Mouse (Mus musculus): Measurements from ENCODE around the gene Rlbp1. TPM values are rescaled to one million over a fixed set of nuclear protein-coding genes. Genes with fewer than 3 reads are reported as not detected.

Gene Rlbp1
- polyA plus RNA-seq, 1 experiment from 2014 or later: 29.2 TPM

DNA sequence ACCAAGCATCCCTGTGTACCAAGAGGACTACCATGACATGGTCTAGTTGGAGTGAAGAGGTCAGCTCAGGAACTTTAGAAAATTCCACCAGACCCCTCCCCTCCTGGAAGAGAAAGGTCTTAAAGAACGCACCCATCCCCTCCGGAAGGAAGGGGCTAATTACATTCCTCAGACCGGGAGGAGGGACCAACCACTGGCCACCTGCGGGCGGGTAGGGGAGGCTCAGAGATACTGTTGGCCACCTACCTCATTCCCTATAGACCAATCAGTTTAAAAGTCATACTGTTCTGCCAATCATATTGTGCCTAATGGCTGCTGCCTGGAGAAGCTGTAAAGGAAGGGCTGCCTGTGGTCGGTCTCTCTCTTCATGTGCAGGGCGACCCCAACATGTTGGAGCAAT lies 1.1 kb upstream of the Rlbp1 start:
- H3K9ac ChIP-seq (ENCODE audit: low read depth, low read length): no peak overlapping the region
- H3K36me3 ChIP-seq (ENCODE audit: control insufficient read depth, insufficient read depth, low read length): no peaks in the 10 kb centered on the region
- no peak overlapping the region for H3K4me3 ChIP-seq (ENCODE audit: low read length)
- no peaks in the 10 kb centered on the region for H3K27me3 ChIP-seq (replicated peaks; ENCODE audit: control insufficient read depth, insufficient read depth, low read length)
- H3K9me3 ChIP-seq (ENCODE audit: control insufficient read depth, low read length): no peaks in the 10 kb centered on the region
- 59% methylated on average over 7 of the region's 7 CpGs for WGBS
- no peak for ATAC-seq
- H3K4me2 ChIP-seq (ENCODE audit: low read length): no peak overlapping the region
- H3K4me1 ChIP-seq (ENCODE audit: control insufficient read depth, insufficient read depth, low read depth, low read length): peaks cover 9% of the 10 kb centered on the region
- H3K27ac ChIP-seq (ENCODE audit: low read depth, low read length): no peak overlapping the region

DNA sequence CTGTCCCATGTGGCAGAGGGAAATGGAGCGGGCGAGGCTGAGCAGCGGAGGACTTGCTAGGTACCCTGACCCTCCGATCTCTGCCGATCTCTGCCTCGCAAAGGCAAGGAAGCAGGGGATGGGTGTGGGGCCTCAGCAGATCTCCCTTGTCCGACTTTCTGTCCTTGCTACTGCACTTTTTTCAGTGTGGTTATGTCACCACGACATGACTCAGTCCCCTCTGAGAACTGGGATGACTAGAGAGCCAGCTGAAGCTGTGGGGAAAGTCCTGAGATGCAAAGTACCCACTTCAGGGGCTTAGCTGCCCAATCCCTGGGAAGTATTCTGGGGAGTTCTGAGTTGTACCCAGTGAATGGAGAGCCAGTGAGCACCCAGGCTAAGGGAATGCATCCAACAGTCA lies 292 bp upstream of the Rlbp1 start:
- H3K27me3 ChIP-seq (replicated peaks; ENCODE audit: control insufficient read depth, insufficient read depth, low read length): no peaks in the 10 kb centered on the region
- 70% methylated on average over 8 of the region's 8 CpGs for WGBS
- H3K9ac ChIP-seq (ENCODE audit: low read depth, low read length): no peak overlapping the region; the same call in 1 of the 2 replicates
- no peaks in the 10 kb centered on the region for H3K9me3 ChIP-seq (ENCODE audit: control insufficient read depth, low read length)
- peak overlapping the region; percentile 72; the same call in 1 of the 2 replicates for H3K27ac ChIP-seq (ENCODE audit: low read depth, low read length)
- no peaks in the 10 kb centered on the region for H3K36me3 ChIP-seq (ENCODE audit: control insufficient read depth, insufficient read depth, low read length)
- peaks cover 6% of the 10 kb centered on the region for H3K4me1 ChIP-seq (ENCODE audit: control insufficient read depth, insufficient read depth, low read depth, low read length)
- no peak overlapping the region for H3K4me2 ChIP-seq (ENCODE audit: low read length)
- ATAC-seq: no peak
- no peak overlapping the region for H3K4me3 ChIP-seq (ENCODE audit: low read length)

DNA sequence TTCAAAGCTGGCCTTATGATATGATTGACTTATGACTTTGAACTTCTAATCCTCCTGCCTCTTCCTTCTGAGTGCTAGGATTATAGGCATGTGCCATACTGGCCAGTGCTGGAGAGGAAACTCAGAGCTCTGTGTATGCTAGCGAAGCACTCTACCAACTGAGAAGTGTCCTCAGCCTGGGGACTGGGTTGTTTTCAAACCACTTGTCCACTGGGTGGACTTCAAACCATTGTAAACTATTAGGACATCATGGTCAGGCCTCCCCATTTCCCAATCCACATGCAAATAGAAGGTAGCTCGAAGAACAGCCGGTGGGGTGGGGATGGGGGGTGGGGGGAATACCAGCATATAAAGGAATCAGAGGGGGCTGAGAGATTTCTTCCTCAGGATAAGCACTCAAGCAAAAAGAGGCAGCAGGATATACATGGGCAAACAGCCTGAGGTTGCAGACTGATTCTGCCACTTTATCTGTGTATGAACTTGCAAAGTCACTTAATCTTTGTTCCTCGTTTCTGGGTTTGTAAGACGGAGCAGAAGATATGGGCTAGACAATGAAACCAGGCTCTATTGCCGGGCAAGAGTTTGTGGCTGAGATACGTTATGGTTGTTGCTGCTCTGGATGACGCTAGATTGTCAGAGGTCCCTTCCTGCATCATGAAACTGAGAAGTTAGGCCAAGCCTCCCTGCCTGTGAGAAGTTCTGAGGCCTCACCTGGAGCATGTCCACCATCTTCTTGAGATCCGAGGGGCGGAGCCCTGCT lies 10.2 kb downstream of the Rlbp1 start:
- no peak for ATAC-seq
- H3K36me3 ChIP-seq (ENCODE audit: control insufficient read depth, insufficient read depth, low read length): no peaks in the 10 kb centered on the region
- no peaks in the 10 kb centered on the region for H3K27me3 ChIP-seq (replicated peaks; ENCODE audit: control insufficient read depth, insufficient read depth, low read length)
- no peak overlapping the region for H3K9ac ChIP-seq (ENCODE audit: low read depth, low read length)
- WGBS: 93% methylated on average over 10 of the region's 10 CpGs
- H3K9me3 ChIP-seq (ENCODE audit: control insufficient read depth, low read length): no peaks in the 10 kb centered on the region
- no peak overlapping the region for H3K4me3 ChIP-seq (ENCODE audit: low read length)
- H3K27ac ChIP-seq (ENCODE audit: low read depth, low read length): no peak overlapping the region
- no peak overlapping the region for H3K4me2 ChIP-seq (ENCODE audit: low read length)
- H3K4me1 ChIP-seq (ENCODE audit: control insufficient read depth, insufficient read depth, low read depth, low read length): no peaks in the 10 kb centered on the region

DNA sequence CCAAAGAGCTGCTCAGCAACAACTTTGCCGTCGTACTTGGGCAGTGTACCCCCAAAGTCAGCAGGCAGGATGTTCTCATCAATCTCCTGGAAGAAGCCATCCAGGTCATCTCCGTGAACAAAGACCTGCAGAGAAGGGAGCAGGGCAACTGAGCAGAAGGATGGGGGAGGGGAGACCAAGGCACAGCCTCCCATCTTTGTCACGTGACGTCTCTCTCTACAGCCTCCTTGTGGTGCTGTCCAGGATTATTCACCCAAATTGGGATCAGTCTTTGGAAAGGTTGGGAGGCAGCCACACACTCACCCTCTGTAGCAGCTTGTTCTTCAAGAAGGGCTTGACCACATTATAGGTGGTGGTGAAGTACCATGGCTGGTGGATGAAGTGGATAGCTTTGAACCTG lies 11.3 kb downstream of the Rlbp1 start:
- WGBS: 70% methylated on average over 5 of the region's 5 CpGs

DNA sequence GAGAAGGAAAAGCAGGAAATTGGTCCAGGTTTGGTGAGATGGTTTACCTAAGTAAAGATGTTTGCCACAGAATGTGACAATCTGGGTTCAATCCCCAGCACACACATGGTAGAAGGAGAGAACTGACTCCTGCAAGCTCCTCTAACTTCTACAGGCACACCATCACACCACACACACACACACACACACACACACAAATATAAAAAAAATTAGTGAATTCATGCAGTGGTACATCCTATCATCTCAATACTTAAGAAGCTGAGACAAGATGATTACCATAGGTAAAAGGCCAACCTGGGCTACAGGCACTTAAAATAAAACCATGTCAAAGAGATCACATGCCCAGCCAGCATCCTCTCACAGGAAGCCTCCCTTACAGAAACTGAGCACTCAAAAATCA lies 12.8 kb downstream of the Rlbp1 start:
- H3K4me2 ChIP-seq (ENCODE audit: low read length): no peak overlapping the region
- H3K27me3 ChIP-seq (replicated peaks; ENCODE audit: control insufficient read depth, insufficient read depth, low read length): no peaks in the 10 kb centered on the region
- no peak for ATAC-seq
- H3K36me3 ChIP-seq (ENCODE audit: control insufficient read depth, insufficient read depth, low read length): no peaks in the 10 kb centered on the region
- no peak overlapping the region for H3K4me3 ChIP-seq (ENCODE audit: low read length)
- no peaks in the 10 kb centered on the region for H3K4me1 ChIP-seq (ENCODE audit: control insufficient read depth, insufficient read depth, low read depth, low read length)
- no peak overlapping the region for H3K27ac ChIP-seq (ENCODE audit: low read depth, low read length)
- H3K9me3 ChIP-seq (ENCODE audit: control insufficient read depth, low read length): no peaks in the 10 kb centered on the region
- no peak overlapping the region for H3K9ac ChIP-seq (ENCODE audit: low read depth, low read length)

More for the DNA sequence above, 11.3 kb downstream of the Rlbp1 start:
- Histone ChIP-seq H3K36me3 (ENCODE audit: control insufficient read depth, insufficient read depth, low read length) (no peaks in the 10 kb centered on the region), H3K9me3 (ENCODE audit: control insufficient read depth, low read length) (no peaks in the 10 kb centered on the region), H3K4me2 (ENCODE audit: low read length) (no peak overlapping the region), H3K4me3 (ENCODE audit: low read length) (no peak overlapping the region), H3K4me1 (ENCODE audit: control insufficient read depth, insufficient read depth, low read depth, low read length) (no peaks in the 10 kb centered on the region), H3K27ac (ENCODE audit: low read depth, low read length) (no peak overlapping the region), H3K27me3 (replicated peaks; ENCODE audit: control insufficient read depth, insufficient read depth, low read length) (no peaks in the 10 kb centered on the region), H3K9ac (ENCODE audit: low read depth, low read length) (no peak overlapping the region)
- ATAC-seq: no peak

DNA sequence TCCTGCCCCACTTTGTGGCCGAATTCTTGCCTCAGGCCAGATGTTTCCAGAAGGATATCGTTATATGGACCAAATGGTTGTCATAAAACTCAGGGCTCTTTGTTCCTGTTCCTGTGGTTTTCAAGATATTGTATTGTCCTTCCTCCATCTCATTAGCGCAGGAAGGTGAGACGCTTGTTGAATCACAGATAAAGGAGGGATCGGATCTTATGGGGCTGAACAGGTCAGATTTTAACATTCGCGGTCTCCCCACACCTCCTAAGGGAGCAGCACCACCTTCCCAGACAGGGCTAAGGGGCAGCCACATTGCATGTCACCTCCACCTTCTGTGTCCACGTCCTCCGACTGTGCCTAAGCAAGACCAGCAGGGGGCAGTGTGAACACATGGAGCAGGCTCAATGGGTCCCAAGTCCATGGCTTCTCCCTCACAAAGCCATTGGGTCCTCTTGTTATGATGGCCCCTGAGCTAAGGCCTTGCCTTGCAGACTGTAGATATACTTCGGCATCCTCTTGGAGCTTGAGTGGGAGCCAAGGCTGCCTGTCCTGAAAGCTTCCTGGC lies 15.4 kb downstream of the Rlbp1 start:
- no peaks in the 10 kb centered on the region for H3K4me1 ChIP-seq (ENCODE audit: control insufficient read depth, insufficient read depth, low read depth, low read length)
- ATAC-seq: peak; percentile 82
- 56% methylated on average over 10 of the region's 10 CpGs for WGBS
- H3K27me3 ChIP-seq (replicated peaks; ENCODE audit: control insufficient read depth, insufficient read depth, low read length): no peaks in the 10 kb centered on the region
- no peak overlapping the region for H3K4me3 ChIP-seq (ENCODE audit: low read length)
- H3K4me2 ChIP-seq (ENCODE audit: low read length): no peak overlapping the region
- H3K27ac ChIP-seq (ENCODE audit: low read depth, low read length): no peak overlapping the region
- no peaks in the 10 kb centered on the region for H3K36me3 ChIP-seq (ENCODE audit: control insufficient read depth, insufficient read depth, low read length)
- H3K9me3 ChIP-seq (ENCODE audit: control insufficient read depth, low read length): no peaks in the 10 kb centered on the region
- H3K9ac ChIP-seq (ENCODE audit: low read depth, low read length): no peak overlapping the region

DNA sequence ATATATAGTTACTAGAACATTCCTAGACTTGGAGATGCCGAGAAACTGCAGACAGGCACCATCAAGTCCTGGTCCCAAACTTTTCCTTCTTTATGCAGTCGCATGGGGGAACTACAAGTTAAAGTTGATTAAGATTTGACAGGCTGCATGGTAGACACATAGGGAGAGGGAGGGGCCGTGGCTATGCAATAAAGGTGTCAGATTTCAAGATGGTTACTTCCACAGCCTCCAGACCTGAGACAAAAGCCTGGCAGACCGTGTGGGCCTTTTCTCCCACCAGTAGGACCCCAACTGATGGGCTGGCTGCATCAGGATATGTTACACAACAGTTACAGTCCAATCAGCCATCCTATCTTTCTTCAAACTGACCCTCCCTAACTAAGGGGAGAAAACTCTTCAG lies 17.4 kb downstream of the Rlbp1 start:
- Histone ChIP-seq H3K36me3 (ENCODE audit: control insufficient read depth, insufficient read depth, low read length) (no peaks in the 10 kb centered on the region), H3K9me3 (ENCODE audit: control insufficient read depth, low read length) (no peaks in the 10 kb centered on the region), H3K4me2 (ENCODE audit: low read length) (no peak overlapping the region), H3K4me1 (ENCODE audit: control insufficient read depth, insufficient read depth, low read depth, low read length) (no peaks in the 10 kb centered on the region), H3K4me3 (ENCODE audit: low read length) (no peak overlapping the region), H3K27me3 (replicated peaks; ENCODE audit: control insufficient read depth, insufficient read depth, low read length) (no peaks in the 10 kb centered on the region), H3K27ac (ENCODE audit: low read depth, low read length) (no peak overlapping the region), H3K9ac (ENCODE audit: low read depth, low read length) (no peak overlapping the region)
- ATAC-seq: no peak
- WGBS: 39% methylated on average over 4 of the region's 4 CpGs

DNA sequence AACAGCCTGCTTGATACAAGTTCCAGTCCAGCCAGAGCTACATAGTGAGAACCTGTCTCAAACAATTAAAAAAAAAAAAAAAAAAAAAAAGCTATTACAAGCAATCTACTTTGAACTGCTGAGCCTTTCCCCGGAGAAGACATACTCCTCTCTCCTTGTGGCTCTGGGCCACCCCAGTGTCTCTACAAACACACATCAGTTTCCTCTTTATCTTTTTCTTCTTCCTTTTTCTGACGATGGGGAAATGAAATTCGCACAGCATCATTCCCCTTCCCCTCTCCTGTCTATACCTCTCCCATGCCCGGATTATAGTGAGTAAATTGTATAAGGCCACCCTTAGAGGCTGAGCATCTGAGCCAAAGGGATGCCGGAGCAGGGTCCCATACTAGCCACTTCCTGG lies 18.2 kb downstream of the Rlbp1 start:
- H3K27ac ChIP-seq (ENCODE audit: low read depth, low read length): no peak overlapping the region
- no peaks in the 10 kb centered on the region for H3K27me3 ChIP-seq (replicated peaks; ENCODE audit: control insufficient read depth, insufficient read depth, low read length)
- no peaks in the 10 kb centered on the region for H3K36me3 ChIP-seq (ENCODE audit: control insufficient read depth, insufficient read depth, low read length)
- H3K4me3 ChIP-seq (ENCODE audit: low read length): no peak overlapping the region
- no peaks in the 10 kb centered on the region for H3K4me1 ChIP-seq (ENCODE audit: control insufficient read depth, insufficient read depth, low read depth, low read length)
- H3K9ac ChIP-seq (ENCODE audit: low read depth, low read length): no peak overlapping the region
- H3K4me2 ChIP-seq (ENCODE audit: low read length): no peak overlapping the region
- no peaks in the 10 kb centered on the region for H3K9me3 ChIP-seq (ENCODE audit: control insufficient read depth, low read length)
- WGBS: 88% methylated on average over 5 of the region's 5 CpGs
- no peak for ATAC-seq

DNA sequence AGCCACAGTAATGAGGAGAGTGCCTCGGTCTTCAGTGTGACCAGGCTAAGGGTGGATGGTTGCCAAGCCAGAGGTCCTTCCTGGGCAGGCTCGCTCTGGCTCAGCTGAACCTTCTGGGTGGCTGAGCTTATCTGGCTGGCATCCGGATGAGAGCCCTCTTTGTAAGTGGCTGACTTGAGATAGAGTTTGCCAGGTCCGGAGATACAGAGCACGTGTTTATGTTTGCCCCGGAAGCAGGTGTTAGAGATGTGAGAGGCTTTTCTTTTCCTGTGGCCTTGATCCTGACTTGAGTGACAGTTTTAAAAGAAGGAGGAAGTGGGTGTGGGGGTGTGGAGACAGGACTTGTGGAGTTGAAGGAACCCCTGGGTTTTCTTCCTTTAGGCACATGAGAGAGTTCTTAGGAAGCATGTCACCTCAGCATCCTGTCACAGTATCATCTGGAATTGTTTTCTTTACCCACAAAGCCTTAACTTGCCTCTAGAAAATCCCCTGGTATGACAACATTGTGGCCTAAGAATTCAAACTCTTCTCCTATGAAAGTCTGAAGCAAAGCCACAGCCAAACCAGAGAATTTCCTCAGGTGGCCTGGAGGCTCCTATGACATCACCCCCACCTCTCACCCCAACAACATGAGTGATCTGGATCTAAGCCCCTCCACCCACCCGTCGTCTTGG lies 23.3 kb downstream of the Rlbp1 start:
- 59% methylated on average over 8 of the region's 8 CpGs for WGBS
- Histone ChIP-seq H3K36me3 (ENCODE audit: control insufficient read depth, insufficient read depth, low read length) (peaks cover 4% of the 10 kb centered on the region; the same call in 1 of the 2 replicates), H3K4me1 (ENCODE audit: control insufficient read depth, insufficient read depth, low read depth, low read length) (peaks cover 6% of the 10 kb centered on the region; the same call in 1 of the 2 replicates), H3K9ac (ENCODE audit: low read depth, low read length) (no peak overlapping the region), H3K27ac (ENCODE audit: low read depth, low read length) (peak overlapping the region; percentile 81), H3K27me3 (replicated peaks; ENCODE audit: control insufficient read depth, insufficient read depth, low read length) (no peaks in the 10 kb centered on the region), H3K4me3 (ENCODE audit: low read length) (no peak overlapping the region), H3K9me3 (ENCODE audit: control insufficient read depth, low read length) (no peaks in the 10 kb centered on the region), H3K4me2 (ENCODE audit: low read length) (no peak overlapping the region)
- peak; percentile 70 for ATAC-seq

All from hindbrain, embryonic 16.5 days (tissue).